Mouse (Mus musculus) right cerebral cortex, postnatal 4 days (tissue): ENCODE measurements around the gene Guk1.
"Not testable (repeated sequence)": the region's sequence is repeated elsewhere in the genome, so short reads cannot be mapped to it uniquely, and the experiment has no call there.

Experiments used
- DNase-seq: peaks from one replicate; pipeline ENCODE4 v3.0.0-alpha.2; 2022

The Guk1 gene

GRCm38 (mm10) chr11:59192059-59192386 is at the start of gene Guk1:
Gene Guk1, minus strand, starts transcription at chr11:59192212.
- DNase-seq = peak; percentile 15

DNA sequence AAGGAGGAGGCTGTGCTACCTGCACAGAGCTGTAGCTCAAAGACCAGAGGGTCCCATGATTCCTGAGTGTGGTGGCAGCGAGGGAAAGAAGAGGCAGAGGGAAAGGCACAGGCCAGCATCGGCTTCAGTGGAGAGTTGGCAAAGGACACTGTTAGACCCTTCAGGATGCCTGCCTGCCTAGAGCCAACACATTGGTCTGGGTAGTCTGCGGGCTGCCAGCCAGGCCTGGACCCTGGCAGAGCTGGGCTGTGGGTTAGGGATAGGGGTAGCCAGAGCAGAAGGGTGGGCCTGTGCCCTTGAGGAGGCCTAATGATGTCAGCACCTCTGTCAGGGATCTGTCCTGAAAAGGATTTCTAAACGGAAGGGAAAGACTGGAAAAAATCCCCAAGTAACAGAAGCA is 47.8 kb upstream of the Guk1 start:
- DNase-seq = no peak

- DNase-seq = no peak
These were observed 47.4 kb upstream of the Guk1 start for GRCm38 (mm10) chr11:59239428-59239785.

GRCm38 (mm10) chr11:59238525-59239427 is 46.8 kb upstream of the Guk1 start:
- DNase-seq = peak; percentile 53

- DNase-seq = no peak
These were observed 40.8 kb upstream of the Guk1 start for GRCm38 (mm10) chr11:59232797-59233196.

DNA sequence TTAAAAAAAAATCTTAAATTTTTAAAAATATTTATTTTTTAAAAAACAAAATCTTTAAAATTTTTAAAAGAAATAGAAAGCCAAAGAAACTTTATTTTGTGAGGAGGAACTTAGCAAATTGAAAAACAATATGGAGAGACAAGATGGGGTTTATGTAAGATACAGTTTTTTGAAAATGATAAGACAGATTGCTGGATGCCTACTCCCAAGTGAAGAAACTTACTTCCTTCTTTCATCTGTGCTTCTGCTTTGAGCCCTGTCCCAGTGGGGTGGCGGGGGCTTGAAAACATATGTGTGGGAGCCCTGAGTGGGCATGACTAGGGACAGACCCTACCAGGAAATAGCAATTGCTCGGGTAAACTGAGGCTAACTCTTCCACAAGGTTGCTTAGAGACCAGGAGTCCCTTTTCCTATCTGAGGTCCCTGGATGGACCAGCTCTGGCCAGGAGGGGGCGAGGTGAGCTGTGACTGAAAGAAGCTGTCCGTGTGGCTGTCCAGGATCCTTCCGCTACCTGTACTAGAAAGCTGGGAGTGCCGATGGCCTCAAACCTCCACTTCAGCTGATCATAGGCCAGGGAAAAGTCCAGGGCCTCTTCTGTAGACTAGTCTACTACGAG is 38.2 kb upstream of the Guk1 start:
- peak; percentile 59 for DNase-seq

DNA sequence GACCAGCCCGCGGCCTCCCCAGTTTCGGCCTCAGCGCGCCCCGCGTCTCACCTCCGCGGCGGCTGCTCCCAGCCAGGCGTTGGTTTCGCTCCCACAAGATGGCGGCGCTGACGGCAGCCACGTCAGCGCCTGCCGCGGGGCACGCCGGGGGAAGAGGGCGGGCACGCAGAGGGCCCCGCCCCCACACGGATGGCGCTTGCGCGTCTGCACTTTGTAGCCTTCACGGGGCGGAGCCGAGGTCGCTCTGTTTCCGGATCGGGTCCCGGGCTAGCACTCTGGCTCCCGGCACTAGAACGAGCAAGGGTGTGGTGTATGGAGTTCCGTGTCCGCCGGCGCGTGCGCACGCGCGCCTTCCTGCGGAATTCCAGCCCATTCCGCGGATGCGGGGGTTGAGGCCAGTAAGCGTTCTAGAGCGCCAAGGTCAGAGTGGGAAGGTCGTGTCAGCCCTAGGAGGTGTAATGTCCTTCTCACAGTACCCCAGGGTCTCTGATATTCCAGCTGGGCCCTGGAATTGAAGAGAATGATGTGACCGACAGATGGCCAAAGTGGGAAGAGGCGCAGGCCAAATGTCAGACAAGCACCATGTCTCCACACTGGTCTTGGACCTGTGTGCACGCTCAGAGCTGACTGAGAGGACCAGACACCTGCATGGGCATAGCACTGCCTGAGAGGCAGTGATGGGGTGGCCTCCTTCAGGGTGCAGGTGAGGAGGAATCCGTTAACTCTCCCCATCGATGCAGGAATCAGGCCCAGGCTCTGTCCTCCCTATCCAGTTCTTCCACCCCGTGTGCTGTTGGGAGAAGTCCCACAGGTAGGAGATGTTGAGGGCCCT is 36.3 kb upstream of the Guk1 start, which contains the start of gene Arf1:
Gene Arf1, minus strand, starts transcription at position 149 of the 832 bp plus-strand sequence.
- peak; percentile 98 for DNase-seq

- DNase-seq = no peak
These were observed 35.7 kb upstream of the Guk1 start for GRCm38 (mm10) chr11:59227604-59228121.

DNA sequence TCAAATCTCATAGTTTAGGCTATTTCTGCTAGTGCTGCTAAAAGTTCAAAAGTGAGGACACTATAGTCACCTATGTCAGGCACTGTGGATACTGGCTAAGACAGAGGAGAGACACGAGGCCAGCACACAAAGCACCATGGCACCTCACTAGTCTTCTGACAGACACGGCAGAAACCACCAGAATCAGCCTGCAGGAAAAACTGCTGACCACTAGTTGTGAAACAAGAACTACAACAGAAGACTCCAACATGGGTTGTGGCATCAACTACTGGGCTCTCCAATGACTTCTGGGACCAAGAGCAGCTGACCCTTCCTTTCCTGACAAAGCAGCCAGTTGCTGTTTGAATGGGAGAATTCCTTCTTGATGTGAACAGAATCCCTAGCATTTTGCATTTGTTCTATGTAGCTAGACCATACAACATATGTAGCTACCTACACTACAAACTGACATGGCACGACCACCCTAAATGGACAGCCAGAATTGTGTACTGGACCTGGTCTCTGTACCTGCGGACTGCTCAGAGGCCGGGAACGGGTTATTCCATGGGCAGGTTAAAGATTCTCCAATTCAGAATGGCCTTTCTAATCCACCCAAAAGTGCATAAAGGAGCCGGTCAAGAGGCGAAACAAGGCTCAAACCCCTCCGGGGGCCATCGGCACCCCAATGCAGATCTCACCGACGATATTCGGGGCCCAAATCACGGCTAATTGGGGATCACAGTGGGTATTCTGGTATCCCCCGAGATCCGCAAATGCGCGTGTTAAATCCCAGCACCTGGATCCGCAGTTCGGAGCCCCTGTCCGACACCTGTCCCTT is 35.0 kb upstream of the Guk1 start:
- no peak for DNase-seq

DNA sequence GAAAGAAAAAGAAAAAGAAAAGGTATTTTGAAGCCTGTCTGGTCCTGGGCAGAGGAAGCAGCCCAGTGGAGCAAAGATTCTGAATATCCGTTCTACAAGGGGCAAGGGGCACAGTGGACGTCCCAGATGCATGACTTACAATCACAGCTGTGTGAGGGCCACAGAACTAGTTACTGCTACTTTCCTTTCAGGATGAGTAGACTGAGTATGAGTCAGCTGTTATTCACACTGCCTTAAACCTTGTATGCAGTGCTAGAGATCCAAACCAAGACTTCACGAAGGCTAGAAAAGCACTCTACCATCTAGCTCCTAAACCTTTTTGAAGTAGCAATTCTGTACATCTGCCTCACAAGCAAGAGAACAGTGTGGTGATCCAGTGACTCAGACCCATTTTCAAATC is 34.2 kb upstream of the Guk1 start:
- DNase-seq = no peak

- no peak for DNase-seq
These were observed 33.2 kb upstream of the Guk1 start for GRCm38 (mm10) chr11:59225167-59225566.

- DNase-seq = no peak
These were observed 32.5 kb upstream of the Guk1 start for GRCm38 (mm10) chr11:59224470-59224869.

GRCm38 (mm10) chr11:59224025-59224424 is 32.0 kb upstream of the Guk1 start:
- DNase-seq = no peak

DNA sequence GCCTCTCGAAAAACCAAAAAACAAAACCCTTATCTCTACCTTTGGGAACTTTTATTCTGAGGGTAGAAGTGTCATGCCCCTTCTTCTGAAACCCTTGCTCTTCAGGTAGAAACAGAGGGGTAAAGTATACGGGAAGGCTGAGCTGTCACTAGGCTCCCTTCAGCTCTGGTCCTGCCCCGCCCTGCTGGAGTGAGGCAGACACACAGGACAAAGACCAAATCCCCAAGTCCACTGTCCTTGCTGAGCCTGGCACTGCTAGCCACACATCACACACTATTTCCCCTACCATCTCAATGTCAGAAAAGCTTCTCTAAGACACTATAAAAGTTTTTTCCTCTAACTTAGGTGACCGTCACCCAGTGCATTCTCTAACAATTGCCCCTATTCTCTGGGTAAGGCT is 30.3 kb upstream of the Guk1 start:
- no peak for DNase-seq

GRCm38 (mm10) chr11:59221604-59222003 is 29.6 kb upstream of the Guk1 start:
- DNase-seq = no peak

DNA sequence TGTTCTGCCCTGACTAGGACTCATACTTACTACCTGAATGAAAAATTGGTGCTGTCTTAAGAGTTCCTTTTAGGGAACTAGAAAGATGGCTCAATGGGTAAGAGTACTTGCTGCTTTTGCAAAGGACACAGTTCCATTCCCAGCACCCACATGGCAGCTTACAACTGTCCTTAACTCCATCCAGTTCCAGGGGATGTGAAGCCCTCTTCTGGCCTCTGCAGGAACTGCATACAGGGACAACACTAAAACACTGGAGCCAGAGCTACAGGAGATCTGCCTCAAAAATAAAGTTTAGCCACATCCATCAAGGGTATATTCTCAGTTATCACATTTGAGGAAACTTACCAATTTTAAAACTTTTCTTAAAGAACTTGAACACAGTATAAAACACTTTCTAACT is 27.1 kb upstream of the Guk1 start:
- no peak for DNase-seq

GRCm38 (mm10) chr11:59218389-59218998 is 26.5 kb upstream of the Guk1 start:
- no peak for DNase-seq

DNA sequence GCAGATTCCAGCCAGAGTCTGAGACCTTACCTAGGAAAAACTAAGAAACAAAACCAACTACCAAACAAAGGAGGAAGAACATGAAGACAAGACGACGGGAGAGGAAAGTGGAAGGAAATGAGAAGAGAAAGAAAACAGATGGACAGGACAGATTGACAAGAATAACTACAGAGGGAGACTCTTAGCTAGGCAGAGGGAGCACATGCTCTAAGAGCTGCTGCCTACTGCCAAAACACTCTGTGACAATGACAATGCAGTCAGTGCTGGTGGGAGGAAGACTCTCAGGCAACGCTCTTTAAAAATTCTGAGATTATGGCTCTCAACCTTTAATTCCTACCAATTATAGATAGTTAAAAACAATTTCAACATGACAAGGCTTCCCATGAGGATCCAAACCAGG is 24.9 kb upstream of the Guk1 start:
- no peak for DNase-seq

DNA sequence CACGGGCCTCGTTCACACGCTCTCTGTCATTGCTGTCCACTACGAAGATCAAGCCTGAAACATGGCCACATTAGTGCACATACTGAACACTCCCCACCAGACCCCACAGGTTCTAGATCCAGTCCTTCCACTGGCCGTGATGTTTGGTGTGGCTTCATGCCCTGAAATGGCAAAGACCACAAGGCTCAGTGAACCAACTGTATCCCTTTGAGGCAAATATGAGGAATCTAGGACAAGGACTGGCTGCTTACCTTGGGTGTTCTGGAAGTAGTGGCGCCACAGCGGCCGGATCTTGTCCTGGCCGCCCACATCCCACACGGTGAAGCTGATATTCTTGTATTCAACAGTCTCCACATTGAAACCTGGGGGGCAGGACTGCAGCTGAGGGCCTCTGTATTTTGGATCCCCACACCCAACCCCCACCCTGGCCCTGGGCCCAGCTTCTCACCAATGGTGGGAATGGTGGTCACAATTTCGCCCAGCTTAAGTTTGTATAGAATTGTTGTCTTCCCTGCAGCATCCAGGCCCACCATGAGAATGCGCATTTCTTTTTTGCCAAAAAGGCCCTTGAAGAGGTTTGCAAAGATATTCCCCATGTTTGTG is 21.0 kb upstream of the Guk1 start:
- DNase-seq = no peak

DNA sequence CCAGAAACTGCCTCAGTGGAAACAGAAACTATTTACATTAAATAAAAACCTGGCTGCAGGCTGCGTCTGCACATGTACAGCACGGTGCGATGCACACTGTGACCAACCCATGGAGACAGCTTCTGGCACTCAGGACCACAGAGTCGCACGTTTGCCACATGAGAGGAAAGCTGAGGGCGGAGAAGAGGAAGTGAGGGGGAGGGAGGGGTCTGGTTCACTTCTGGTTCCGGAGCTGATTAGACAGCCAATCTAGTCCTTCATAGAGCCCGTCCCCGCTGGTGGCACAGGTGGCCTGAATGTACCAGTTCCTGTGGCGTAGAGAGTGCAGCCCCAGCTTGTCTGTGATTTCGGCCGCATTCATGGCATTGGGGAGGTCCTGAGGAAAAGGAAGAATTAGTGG is 20.3 kb upstream of the Guk1 start:
- not testable (repeated sequence) for DNase-seq

DNA sequence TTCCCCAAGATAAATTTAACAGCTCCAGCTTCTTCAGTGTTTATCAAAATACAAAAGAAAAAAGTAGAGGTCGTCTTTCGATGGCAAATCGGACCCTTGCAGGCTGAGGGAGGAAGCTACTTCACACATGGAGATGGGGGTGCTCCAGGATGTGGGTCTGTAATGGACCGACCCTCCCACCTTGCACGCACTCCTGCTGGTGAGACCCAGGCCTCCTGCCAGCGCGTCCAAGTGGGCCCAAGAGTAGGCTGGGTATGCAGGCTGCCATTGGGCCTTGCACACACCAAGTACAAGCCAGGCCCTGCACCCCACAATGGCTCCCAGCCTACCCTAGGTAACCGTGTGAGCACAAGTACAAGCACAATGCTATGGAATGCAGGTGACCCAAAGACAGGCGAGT is 19.5 kb upstream of the Guk1 start:
- DNase-seq = not testable (repeated sequence)

DNA sequence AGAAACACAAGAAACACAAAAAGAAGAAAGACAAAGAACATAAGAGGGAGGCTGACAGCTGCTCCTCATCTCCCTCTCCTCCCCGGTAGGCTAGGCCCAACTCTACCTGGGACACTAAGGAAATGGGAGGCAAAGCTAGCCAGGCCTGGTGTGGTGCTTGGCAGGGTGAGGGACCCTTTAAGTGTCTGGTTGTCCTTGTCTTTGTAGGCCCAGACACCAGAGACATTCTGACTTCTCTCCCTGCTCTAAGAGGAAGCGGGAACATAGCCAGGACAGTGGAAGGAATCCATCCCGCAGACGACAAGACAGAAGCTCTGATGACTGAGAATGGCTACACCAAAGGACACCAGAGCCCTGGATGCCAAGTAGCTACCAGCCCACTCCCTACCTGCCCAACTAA is 18.0 kb upstream of the Guk1 start:
- no peak for DNase-seq
